Mouse (Mus musculus): ENCODE results near the gene Dffa. TPM values are rescaled to one million over a fixed set of nuclear protein-coding genes. Genes with fewer than 3 reads are reported as not detected.
"Not testable (repeated sequence)": the region's sequence is repeated elsewhere in the genome, so short reads cannot be mapped to it uniquely, and the experiment has no call there.

Dffa gene
- total RNA-seq, 2 experiments from 2014 or later, result 47.8 to 54.2 TPM

- no peak for DNase-seq (ENCODE audit: low spot score in 2 of 2)
- Histone ChIP-seq H3K27ac (no peak overlapping the region), H3K4me3 (no peak overlapping the region)
- no peak for TF ChIP-seq CTCF (conservative IDR thresholded peaks at IDR 0.05)
These were observed 28.9 kb upstream of the Dffa start for GRCm38 (mm10) chr4:149075073-149075472.

- DNase-seq (ENCODE audit: low spot score in 2 of 2), result peak; percentile 72 to 73
- TF ChIP-seq CTCF (conservative IDR thresholded peaks at IDR 0.05), result peak; percentile 81
- H3K4me3 ChIP-seq, result no peak overlapping the region
- no peak overlapping the region for H3K27ac ChIP-seq
These were observed 27.9 kb upstream of the Dffa start for GRCm38 (mm10) chr4:149075871-149076575.

GRCm38 (mm10) chr4:149078261-149078660 lies 25.7 kb upstream of the Dffa start:
- TF ChIP-seq CTCF (conservative IDR thresholded peaks at IDR 0.05), result no peak

GRCm38 (mm10) chr4:149079629-149080028 lies 24.3 kb upstream of the Dffa start:
- H3K27ac ChIP-seq, result no peak overlapping the region
- no peak overlapping the region for H3K4me3 ChIP-seq
- DNase-seq (ENCODE audit: low spot score in 2 of 2), result no peak
- TF ChIP-seq CTCF (conservative IDR thresholded peaks at IDR 0.05), result no peak

More at GRCm38 (mm10) chr4:149078261-149078660, 25.7 kb upstream of the Dffa start:
- Histone ChIP-seq H3K4me3 (no peak overlapping the region), H3K27ac (no peak overlapping the region)
- DNase-seq (ENCODE audit: low spot score in 2 of 2), result no peak

- no peak for TF ChIP-seq CTCF (conservative IDR thresholded peaks at IDR 0.05)
- no peak overlapping the region for H3K4me3 ChIP-seq
- no peak for DNase-seq (ENCODE audit: low spot score in 2 of 2)
These were observed 23.8 kb upstream of the Dffa start for GRCm38 (mm10) chr4:149080111-149080510.

GRCm38 (mm10) chr4:149081528-149081927 lies 22.4 kb upstream of the Dffa start:
- DNase-seq (ENCODE audit: low spot score in 2 of 2), result no peak
- Histone ChIP-seq H3K27ac (no peak overlapping the region), H3K4me3 (no peak overlapping the region)
- no peak for TF ChIP-seq CTCF (conservative IDR thresholded peaks at IDR 0.05)

More at GRCm38 (mm10) chr4:149080111-149080510, 23.8 kb upstream of the Dffa start:
- H3K27ac ChIP-seq, result no peak overlapping the region

- no peak overlapping the region for H3K27ac ChIP-seq
- DNase-seq (ENCODE audit: low spot score in 2 of 2), result no peak
- no peak overlapping the region for H3K4me3 ChIP-seq
- no peak for TF ChIP-seq CTCF (conservative IDR thresholded peaks at IDR 0.05)
These were observed 18.6 kb upstream of the Dffa start for GRCm38 (mm10) chr4:149085381-149085780.

DNA sequence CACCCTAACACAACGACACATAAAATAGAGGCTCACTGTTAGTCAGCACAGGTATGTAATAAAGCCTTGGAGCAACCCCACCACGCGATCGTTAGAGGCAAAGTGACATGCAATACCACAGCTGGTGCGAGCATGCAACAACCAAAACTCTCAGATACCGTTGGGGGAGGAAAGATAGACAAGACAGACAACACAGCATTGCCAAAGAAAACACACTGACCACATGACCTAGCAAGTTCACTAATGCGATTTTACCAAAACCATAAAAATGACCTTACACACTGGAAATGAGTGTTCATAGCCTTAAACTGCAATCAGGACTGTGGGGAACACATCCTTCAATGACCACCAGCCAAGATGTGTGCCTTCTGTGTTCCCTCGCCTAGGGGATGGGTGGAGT lies 12.6 kb upstream of the Dffa start:
- H3K27ac ChIP-seq, result no peak overlapping the region
- H3K4me3 ChIP-seq, result no peak overlapping the region
- TF ChIP-seq CTCF (conservative IDR thresholded peaks at IDR 0.05), result no peak
- DNase-seq (ENCODE audit: low spot score in 2 of 2), result no peak

DNA sequence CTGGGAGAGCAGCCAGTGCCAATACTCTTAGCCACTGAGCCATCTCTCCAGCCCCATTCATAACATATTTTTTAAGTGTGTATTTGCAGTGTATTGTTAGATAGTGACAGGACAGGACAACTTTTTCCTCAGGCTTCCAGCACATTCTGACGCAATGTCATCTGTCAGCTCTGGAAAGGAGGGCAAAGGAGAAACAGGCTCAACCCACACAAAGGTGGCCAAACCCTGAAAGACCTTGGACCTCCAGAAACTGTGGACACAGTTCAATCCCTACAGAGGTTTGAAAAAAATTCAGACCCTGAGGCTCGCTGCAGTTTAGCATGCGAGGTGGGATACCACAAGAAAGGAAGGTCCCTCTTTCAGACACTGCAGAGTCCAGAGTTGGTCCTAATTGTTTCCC lies 6.0 kb upstream of the Dffa start:
- no peak for DNase-seq (ENCODE audit: low spot score in 2 of 2)
- TF ChIP-seq CTCF (conservative IDR thresholded peaks at IDR 0.05), result no peak
- Histone ChIP-seq H3K4me3 (peak overlapping the region; percentile 90), H3K27ac (no peak overlapping the region)

- no peak for DNase-seq (ENCODE audit: low spot score in 2 of 2)
- 0 out of 2 replicates have a peak overlapping the region, but pooled peaks have one; percentile 95 for H3K27ac ChIP-seq
- TF ChIP-seq CTCF (conservative IDR thresholded peaks at IDR 0.05), result no peak
- H3K4me3 ChIP-seq, result peak overlapping the region; percentile 90
These were observed 5.4 kb upstream of the Dffa start for GRCm38 (mm10) chr4:149098571-149098970.

DNA sequence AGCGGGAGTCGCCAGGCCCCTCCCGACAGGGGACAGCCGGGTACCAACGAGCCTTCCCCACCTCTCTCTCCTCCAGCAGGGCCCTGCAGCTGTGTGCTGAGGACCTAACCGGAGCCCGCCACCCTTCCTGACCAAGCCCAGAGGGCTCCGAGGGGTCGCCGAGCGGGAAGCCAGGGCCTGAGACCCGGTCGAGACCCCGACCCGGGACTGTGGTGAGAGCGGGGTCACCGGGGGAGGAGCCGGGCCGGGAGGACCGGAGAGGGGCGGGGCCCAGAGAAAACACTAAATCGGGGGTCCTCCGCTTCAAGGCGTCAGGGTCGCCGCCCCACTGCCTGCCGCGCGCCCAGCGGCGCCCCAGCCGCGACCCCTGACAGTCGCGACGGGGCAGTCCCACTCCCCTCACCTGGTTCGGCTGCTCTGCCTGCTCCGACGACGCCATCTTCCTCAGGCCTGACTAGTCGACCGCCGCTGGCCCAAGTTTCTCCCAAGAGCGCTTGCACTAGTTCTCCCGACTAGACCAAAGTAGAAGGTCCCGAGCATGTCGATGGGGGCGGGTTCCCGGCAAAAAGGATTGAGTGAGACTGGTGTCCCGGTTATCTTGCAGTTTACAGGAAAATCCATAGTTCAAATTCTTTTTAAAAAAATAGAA lies 4.5 kb upstream of the Dffa start, which contains the start of gene Pex14:
Pex14 (minus strand) TSS at position 508 of the 649 bp plus-strand sequence.
- no peak for TF ChIP-seq CTCF (conservative IDR thresholded peaks at IDR 0.05)
- Histone ChIP-seq H3K27ac (peak within 1 kb of the TSS; percentile 95), H3K4me3 (peak within 1 kb of the TSS; percentile 90)

DNA sequence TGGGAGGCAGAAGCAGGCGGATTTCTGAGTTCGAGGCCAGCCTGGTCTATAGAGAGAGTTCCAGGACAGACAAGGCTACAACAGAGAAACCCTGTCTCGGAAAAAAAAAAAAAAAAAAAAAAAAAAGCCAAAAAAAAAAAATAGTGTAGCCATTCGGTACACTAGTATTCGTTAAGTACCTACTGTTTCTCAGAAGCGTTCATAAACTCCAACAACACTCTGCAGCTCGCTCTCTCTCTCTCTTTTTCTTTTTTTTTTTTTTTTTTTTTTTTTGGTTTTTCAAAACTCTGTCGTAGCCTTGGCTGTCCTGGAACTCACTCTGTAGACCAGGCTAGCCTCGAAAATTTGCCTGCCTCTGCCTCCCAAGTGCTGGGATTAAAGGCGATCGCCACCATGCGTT lies 3.5 kb upstream of the Dffa start:
- DNase-seq (ENCODE audit: low spot score in 2 of 2); H3K27ac ChIP-seq; H3K4me3 ChIP-seq: not testable (repeated sequence)

More for the DNA sequence above, 4.5 kb upstream of the Dffa start, which contains the start of gene Pex14:
- DNase-seq (ENCODE audit: low spot score in 2 of 2), result peak; percentile 90 to 93

- H3K27ac ChIP-seq, result no peak overlapping the region
- no peak for TF ChIP-seq CTCF (conservative IDR thresholded peaks at IDR 0.05)
- H3K4me3 ChIP-seq, result no peak overlapping the region
- no peak for DNase-seq (ENCODE audit: low spot score in 2 of 2)
These were observed 2.5 kb upstream of the Dffa start for GRCm38 (mm10) chr4:149101456-149101855.

DNA sequence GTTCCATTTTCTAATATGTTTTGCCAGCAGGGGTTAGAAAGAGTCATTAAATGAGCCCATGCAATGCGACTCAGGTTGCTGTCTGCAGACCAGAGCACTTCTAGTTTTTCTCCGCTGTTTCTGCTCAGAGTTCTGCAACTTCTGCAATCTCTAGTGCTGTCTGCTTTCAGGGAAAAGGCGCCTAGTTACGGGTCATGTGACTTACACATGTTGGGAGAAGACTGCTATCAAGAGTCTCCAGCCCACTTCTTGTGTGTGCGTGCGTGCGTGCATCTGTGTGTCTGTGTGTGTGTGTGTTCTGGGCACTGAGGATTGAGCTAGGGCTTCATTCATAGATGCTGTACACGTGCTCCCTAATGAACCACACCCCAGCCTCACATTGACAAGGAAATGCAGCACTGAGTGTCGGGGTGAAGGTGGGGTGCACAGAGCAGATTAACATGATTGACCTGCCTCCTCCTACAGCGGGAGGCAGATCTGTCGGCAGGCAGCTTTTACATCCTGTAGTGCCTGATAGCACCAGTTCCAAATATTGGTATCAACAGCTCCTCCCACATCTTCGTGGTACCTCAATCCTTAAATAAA lies 16.1 kb downstream of the Dffa start:
- H3K27ac ChIP-seq; H3K4me3 ChIP-seq; DNase-seq (ENCODE audit: low spot score in 2 of 2): not testable (repeated sequence)
